Mouse (Mus musculus): ENCODE data around the gene Tomm5. TPM values are rescaled to one million over a fixed set of nuclear protein-coding genes. Genes with fewer than 3 reads are reported as not detected.

The Tomm5 gene
- 237 and 275 TPM in 2 replicates for total RNA-seq (2012; rRNA removed)

GRCm38 (mm10) chr4:45107601-45108277 is at the start of gene Tomm5:
Tomm5 (minus strand) TSS chr4:45108114.
- in situ Hi-C loops (cut with MboI; ENCODE audit: low sequenced_read_pairs in 2 of 2, unreplicated experiment in 2 of 2) = no loop called here
- Histone ChIP-seq H3K9me3 (ENCODE audit: control insufficient read depth, insufficient read depth, low read depth, low read length) (no peaks in the 10 kb centered on the region), H3K4me3 (ENCODE audit: insufficient read depth in 1 of 2, low read depth in 1 of 2, low read length in 2 of 2, poor library complexity in 1 of 2, severe bottlenecking in 1 of 2) (peak within 1 kb of the TSS; percentile 93 to 97), H3K36me3 (ENCODE audit: control insufficient read depth, insufficient read depth, low read length, poor library complexity, severe bottlenecking) (peaks cover 23% of the 10 kb centered on the region), H3K9ac (ENCODE audit: insufficient read depth, low read depth, low read length, poor library complexity, severe bottlenecking) (peak within 1 kb of the TSS; percentile 98), H3K4me1 (ENCODE audit: control insufficient read depth in 2 of 2, insufficient read depth in 2 of 2, low read length in 2 of 2, poor library complexity in 1 of 2) (peaks cover 0 to 8% of the 10 kb centered on the region in 2 experiments; a peak in 2 of 4 replicates), H3K27ac (ENCODE audit: insufficient read depth, low read depth, low read length, poor library complexity, severe bottlenecking) (peak within 1 kb of the TSS; percentile 73)
- TF ChIP-seq MAFK (IDR thresholded peaks at IDR 0.05; ENCODE audit: insufficient read depth, low read depth, low read length) = no peak
- TF ChIP-seq HCFC1 (IDR thresholded peaks at IDR 0.05; ENCODE audit: borderline replicate concordance, insufficient read depth, low read length) = peak; percentile 72; the same call in 1 of the 2 replicates
- TF ChIP-seq ZC3H11A (IDR thresholded peaks at IDR 0.05; ENCODE audit: borderline replicate concordance, low read depth, low read length) = peak; percentile 15; the same call in 1 of the 2 replicates
- DNase-seq (ENCODE audit: low read depth, low spot score) = peak; percentile 86

GRCm38 (mm10) chr4:45156433-45156832 is 48.5 kb upstream of the Tomm5 start:
- Histone ChIP-seq H3K36me3 (ENCODE audit: control insufficient read depth, insufficient read depth, low read length, poor library complexity, severe bottlenecking) (no peaks in the 10 kb centered on the region), H3K4me3 (ENCODE audit: insufficient read depth in 1 of 2, low read depth in 1 of 2, low read length in 2 of 2, poor library complexity in 1 of 2, severe bottlenecking in 1 of 2) (no peak overlapping the region), H3K9ac (ENCODE audit: insufficient read depth, low read depth, low read length, poor library complexity, severe bottlenecking) (no peak overlapping the region), H3K4me1 (ENCODE audit: control insufficient read depth in 2 of 2, insufficient read depth in 2 of 2, low read length in 2 of 2, poor library complexity in 1 of 2) (no peaks in the 10 kb centered on the region), H3K27ac (ENCODE audit: insufficient read depth, low read depth, low read length, poor library complexity, severe bottlenecking) (no peak overlapping the region), H3K9me3 (ENCODE audit: control insufficient read depth, insufficient read depth, low read depth, low read length) (no peaks in the 10 kb centered on the region)
- in situ Hi-C loops (cut with MboI; ENCODE audit: low sequenced_read_pairs in 2 of 2, unreplicated experiment in 2 of 2) = no loop called here
- no peak for TF ChIP-seq ZC3H11A (IDR thresholded peaks at IDR 0.05; ENCODE audit: borderline replicate concordance, low read depth, low read length)
- TF ChIP-seq CHD2 (IDR thresholded peaks at IDR 0.05; ENCODE audit: low read depth, low read length) = no peak
- TF ChIP-seq ZNF384 (IDR thresholded peaks at IDR 0.05; ENCODE audit: low read depth, low read length) = no peak
- TF ChIP-seq HCFC1 (IDR thresholded peaks at IDR 0.05; ENCODE audit: borderline replicate concordance, insufficient read depth, low read length) = no peak
- no peak for TF ChIP-seq MAFK (IDR thresholded peaks at IDR 0.05; ENCODE audit: insufficient read depth, low read depth, low read length)
- DNase-seq (ENCODE audit: low read depth, low spot score) = no peak

- Histone ChIP-seq H3K36me3 (ENCODE audit: control insufficient read depth, insufficient read depth, low read length, poor library complexity, severe bottlenecking) (no peaks in the 10 kb centered on the region), H3K9ac (ENCODE audit: insufficient read depth, low read depth, low read length, poor library complexity, severe bottlenecking) (no peak overlapping the region), H3K4me3 (ENCODE audit: insufficient read depth in 1 of 2, low read depth in 1 of 2, low read length in 2 of 2, poor library complexity in 1 of 2, severe bottlenecking in 1 of 2) (no peak overlapping the region), H3K27ac (ENCODE audit: insufficient read depth, low read depth, low read length, poor library complexity, severe bottlenecking) (no peak overlapping the region), H3K4me1 (ENCODE audit: control insufficient read depth in 2 of 2, insufficient read depth in 2 of 2, low read length in 2 of 2, poor library complexity in 1 of 2) (no peaks in the 10 kb centered on the region), H3K9me3 (ENCODE audit: control insufficient read depth, insufficient read depth, low read depth, low read length) (no peaks in the 10 kb centered on the region)
- TF ChIP-seq MAFK (IDR thresholded peaks at IDR 0.05; ENCODE audit: insufficient read depth, low read depth, low read length) = no peak
- TF ChIP-seq HCFC1 (IDR thresholded peaks at IDR 0.05; ENCODE audit: borderline replicate concordance, insufficient read depth, low read length) = no peak
- TF ChIP-seq ZNF384 (IDR thresholded peaks at IDR 0.05; ENCODE audit: low read depth, low read length) = no peak
- TF ChIP-seq ZC3H11A (IDR thresholded peaks at IDR 0.05; ENCODE audit: borderline replicate concordance, low read depth, low read length) = no peak
- no peak for TF ChIP-seq CHD2 (IDR thresholded peaks at IDR 0.05; ENCODE audit: low read depth, low read length)
- no peak for DNase-seq (ENCODE audit: low read depth, low spot score)
- in situ Hi-C loops (cut with MboI; ENCODE audit: low sequenced_read_pairs in 2 of 2, unreplicated experiment in 2 of 2) = no loop called here
These were observed 35.1 kb upstream of the Tomm5 start for GRCm38 (mm10) chr4:45143005-45143404.

GRCm38 (mm10) chr4:45142411-45142810 is 34.5 kb upstream of the Tomm5 start:
- Histone ChIP-seq H3K4me1 (ENCODE audit: control insufficient read depth in 2 of 2, insufficient read depth in 2 of 2, low read length in 2 of 2, poor library complexity in 1 of 2) (no peaks in the 10 kb centered on the region), H3K36me3 (ENCODE audit: control insufficient read depth, insufficient read depth, low read length, poor library complexity, severe bottlenecking) (no peaks in the 10 kb centered on the region), H3K9me3 (ENCODE audit: control insufficient read depth, insufficient read depth, low read depth, low read length) (no peaks in the 10 kb centered on the region), H3K4me3 (ENCODE audit: insufficient read depth in 1 of 2, low read depth in 1 of 2, low read length in 2 of 2, poor library complexity in 1 of 2, severe bottlenecking in 1 of 2) (no peak overlapping the region), H3K9ac (ENCODE audit: insufficient read depth, low read depth, low read length, poor library complexity, severe bottlenecking) (no peak overlapping the region), H3K27ac (ENCODE audit: insufficient read depth, low read depth, low read length, poor library complexity, severe bottlenecking) (no peak overlapping the region)
- in situ Hi-C loops (cut with MboI; ENCODE audit: low sequenced_read_pairs in 2 of 2, unreplicated experiment in 2 of 2) = no loop called here
- TF ChIP-seq HCFC1 (IDR thresholded peaks at IDR 0.05; ENCODE audit: borderline replicate concordance, insufficient read depth, low read length) (no peak), CHD2 (IDR thresholded peaks at IDR 0.05; ENCODE audit: low read depth, low read length) (no peak), ZC3H11A (IDR thresholded peaks at IDR 0.05; ENCODE audit: borderline replicate concordance, low read depth, low read length) (no peak), ZNF384 (IDR thresholded peaks at IDR 0.05; ENCODE audit: low read depth, low read length) (no peak), MAFK (IDR thresholded peaks at IDR 0.05; ENCODE audit: insufficient read depth, low read depth, low read length) (no peak)
- DNase-seq (ENCODE audit: low read depth, low spot score) = no peak
